Mouse (Mus musculus) liver, adult (tissue): ENCODE measurements around the gene Fam71b.

ENCODE experiments used
- GATA4 ChIP-seq: IDR thresholded peaks from 2 replicates; pipeline ENCODE4 v1.6.1; 2014; ENCODE audit warnings: mild to moderate bottlenecking, low read length; ENCODE audit not compliant: insufficient replicate concordance

Fam71b gene

DNA sequence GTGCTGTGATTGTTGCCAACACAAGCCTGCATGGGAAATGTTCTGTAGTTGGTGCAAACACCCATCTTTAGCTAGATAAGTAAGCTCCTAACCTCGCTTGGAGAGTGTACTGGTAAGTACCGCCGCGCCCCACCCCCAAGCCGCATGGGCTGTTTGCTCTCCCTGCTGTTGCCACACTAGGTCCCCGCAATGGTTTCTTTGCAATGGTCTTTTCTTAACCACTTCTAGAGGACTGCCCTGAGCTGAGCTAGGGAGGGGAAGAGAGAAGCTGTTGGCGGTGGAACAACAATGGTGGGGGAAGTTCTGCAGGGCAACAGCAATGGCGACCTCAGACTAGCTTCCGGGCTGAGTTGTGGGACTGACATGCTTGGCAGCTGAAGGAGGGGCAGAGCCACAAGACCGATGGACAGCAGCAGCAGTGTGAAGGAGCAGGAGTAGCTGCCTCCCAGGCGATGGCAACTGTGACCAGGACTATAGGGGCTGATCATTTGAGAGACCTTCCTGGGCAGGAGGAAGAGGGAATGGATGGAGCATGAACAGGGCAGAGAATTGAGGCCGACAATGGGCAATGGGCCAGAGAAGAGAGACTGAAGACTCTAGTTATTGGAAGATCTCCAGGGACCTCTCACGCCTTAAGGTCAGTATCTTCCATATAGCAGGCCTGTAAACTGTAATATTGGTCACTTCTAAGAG is at the start of gene Fam71b:
Gene Fam71b (plus strand): TSS at position 393 of the 693 bp plus-strand sequence.
- no peak for TF ChIP-seq GATA4

DNA sequence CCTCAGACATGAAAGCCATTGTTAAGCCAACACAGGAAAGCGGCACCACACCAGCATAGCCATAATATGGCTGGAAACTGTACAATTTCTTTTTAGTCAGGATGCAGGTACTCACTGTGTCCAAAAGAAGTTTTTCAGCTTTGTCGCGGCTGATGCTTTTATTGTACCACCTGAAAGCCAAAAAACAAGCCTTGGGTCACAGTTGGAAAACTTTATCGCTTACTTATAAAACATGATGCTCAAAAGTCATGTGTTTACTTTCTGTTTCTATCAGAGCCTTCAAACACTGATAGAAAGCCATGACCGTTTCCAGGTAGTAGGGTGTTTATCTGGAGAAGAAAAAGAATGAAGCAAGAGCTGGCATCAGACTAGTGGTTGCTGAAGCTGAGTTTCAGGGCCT is 48.6 kb upstream of the Fam71b start:
- no peak for TF ChIP-seq GATA4

DNA sequence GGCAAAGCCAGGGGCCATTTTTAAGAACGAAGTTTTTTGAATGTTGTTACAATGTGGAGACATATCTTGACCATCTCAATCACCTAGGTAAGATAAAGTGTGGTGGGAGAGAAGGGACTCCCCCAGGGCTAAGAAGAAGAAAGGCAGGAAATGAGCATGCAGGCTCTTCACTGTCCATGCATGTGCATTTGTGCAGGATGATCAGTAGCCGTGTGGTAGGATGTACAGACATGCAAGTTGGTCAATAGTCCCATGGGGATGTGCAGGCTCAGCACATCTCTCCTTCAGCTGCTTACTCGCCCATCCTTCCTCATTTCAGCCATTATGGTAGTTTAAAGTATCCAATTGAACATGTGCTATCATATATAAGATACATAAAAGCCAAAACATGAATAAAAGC is 47.9 kb upstream of the Fam71b start:
- no peak for TF ChIP-seq GATA4

DNA sequence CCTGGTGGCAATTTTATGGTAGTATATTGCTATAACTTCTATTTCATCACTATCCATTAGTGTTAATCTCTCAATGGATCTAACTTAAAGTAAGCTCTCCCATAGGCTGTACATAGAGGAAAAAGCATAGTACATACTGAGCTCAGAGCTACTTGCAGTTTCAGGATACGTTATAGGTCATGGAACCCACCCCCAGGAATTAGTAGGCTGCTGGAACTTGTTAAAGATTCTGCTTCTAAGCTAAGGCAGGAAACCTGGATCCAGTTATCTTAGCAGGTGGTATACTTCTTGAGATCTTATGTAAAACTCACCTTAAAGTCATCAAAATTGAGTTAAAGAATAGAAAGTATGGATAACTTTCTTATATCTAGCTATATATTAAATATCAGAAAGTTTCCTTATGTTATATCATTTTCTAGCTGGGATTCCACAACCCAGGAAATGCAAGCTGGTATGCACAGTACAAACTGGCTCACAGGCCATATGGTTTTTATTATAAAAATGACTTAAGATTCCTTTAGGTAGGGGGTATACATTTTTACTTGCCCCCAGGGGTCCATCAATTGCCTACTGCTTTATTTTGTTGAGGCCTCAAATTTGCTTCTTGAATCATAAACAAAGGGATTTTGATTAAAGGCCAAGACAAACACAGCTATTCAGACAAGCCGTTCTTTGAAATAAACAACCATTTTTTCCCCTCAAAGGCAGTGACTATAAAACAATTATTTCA is 46.5 kb upstream of the Fam71b start:
- no peak for TF ChIP-seq GATA4

DNA sequence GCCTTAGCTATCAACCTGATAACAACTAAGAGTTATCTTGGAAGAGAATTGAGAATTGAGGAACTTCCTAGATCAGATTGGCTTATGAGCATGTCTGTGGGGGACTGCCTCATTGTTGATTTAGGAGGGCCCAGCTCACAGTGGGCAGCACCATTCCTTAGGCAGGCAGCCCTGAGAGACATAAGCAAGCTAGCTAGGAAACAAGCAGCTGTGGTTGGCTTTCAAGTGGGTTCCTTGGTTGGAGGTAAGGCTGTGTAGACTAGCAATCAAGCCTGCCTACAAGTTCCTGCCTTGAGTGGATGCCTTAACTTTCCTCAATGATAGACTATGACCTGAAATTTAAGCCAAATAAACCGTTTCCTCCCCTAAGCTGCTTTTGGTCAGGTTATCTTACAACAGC is 38.0 kb upstream of the Fam71b start:
- no peak for TF ChIP-seq GATA4

DNA sequence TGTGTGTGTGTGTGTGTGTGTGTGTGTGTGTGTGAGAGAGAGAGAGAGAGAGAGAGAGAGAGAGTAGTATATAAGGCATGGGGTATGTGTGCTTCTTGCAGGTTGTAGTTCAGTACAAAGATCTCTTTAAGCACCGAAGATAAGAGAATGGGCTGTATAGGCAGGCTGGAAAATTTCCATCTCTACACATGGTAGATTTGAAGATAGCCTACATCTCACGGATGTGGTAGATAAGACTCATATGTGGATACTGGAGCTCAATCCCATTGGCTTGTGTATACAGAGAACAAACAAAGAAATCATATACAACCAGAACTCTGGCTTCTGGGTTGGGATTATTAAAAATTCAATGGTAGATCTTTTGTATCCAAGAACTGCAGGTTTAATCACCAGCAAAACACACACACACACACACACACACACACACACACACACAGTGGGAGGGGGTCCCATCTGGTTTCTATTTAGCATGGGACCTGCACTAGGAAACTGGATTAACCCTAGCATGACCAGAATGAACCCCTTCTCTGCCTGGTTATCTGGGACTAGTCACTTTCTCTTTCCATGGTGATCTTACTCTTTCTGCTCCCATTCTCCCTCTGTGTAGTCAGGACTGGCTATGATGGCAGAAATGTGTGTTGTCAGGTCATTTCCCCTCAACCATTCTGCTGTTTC is 35.2 kb upstream of the Fam71b start:
- TF ChIP-seq GATA4, result no peak

DNA sequence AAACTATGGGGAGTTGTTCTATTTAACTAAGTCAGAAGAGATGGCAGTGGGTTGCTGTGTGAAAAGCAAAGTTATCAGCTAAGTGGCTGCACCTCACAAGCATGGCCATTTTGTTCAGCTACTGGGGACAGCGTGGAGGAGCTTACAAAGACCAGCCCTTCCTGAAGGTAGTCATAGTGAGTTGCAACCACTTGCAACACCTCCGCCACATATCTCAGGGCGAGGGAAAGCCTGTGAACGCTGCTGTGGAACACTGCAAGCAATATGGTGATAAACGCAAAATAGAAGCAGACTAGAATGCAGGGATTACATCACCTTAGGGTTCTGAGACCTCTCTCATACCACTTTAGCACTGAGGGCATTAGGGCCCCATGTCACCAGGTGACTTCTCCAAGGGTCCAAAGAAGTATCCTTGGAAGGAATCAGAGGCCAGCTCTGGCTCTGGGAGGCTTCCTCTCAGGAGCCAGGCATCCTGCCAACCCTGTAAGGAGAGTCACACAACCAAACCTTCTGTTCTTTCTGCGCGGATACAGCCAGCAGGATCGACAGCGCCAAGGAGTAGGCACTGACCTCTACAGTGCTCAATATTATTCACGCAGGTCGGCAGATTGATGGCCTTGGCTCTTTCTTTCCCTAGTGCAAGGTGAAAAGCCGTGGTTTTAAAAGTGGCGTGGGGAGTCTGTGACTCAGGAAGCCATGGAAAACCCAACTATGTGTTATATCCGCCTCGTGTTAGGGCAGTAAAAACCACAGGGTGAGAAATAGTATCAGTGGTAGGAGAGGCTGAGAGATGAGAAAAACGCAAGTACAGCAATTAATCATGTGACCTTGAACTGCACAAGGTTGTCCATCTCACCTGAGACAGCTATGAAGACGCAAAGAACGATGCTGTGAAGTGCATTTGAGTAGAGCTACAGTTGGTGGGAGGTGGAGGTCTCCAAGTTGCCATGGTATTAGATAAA is 34.0 kb upstream of the Fam71b start:
- no peak for TF ChIP-seq GATA4

DNA sequence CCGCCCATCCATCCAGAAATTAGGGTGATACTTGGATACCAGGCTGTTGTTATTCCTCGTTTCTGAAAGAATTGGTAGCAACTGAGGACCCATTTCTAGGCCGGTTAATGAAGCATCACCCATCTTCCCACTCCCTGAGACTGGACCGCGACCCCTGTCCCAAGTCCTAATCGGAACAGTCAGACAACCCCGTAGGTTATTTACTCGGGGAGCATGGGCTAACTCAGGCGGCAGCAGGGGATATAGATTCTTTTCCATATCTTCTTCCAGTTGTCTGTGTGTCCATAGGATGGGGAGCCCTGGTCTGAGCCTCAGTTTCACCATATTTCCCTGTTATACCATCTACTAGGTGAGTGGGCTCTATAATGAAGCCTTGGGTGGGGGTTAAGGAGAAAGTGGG is 32.5 kb upstream of the Fam71b start:
- no peak for TF ChIP-seq GATA4

DNA sequence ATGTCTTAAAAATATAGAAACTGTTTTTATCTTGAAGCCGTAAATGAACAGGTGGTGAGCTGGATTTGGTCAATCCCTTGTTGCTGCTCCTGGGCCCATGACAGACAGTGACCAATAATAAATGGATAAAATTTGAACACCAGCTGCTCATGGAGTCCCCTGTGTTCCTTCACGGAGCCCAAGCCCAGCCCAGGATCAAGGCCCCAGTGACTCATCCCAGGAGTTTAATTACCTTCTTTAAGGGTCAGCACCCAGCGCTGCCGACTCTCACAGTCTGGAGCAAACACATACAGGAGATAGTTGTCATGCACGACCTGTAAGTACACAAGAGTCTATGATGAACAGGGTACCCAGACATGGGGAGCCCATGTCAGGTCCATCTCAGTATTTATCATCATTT is 30.6 kb upstream of the Fam71b start:
- no peak for TF ChIP-seq GATA4

DNA sequence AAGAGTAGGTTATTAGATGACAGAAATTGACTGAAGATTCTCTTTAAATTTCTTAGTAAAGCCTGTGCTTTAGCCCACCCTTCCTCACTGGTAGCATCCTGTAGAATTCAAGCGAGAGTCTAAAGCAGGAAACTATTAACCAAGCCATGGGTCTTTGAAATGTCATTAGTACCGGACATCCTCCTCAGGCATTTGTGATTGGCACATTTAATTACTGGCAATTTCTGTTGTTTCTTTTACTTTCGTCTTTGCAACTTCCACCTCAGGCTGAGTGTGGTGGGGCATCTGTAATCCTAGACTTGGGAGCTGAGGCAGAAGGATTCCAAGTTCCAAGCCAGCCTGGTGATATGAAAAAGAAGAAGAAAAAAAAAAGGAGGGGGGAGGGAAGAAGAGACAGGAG is 30.0 kb upstream of the Fam71b start:
- TF ChIP-seq GATA4, result no peak

DNA sequence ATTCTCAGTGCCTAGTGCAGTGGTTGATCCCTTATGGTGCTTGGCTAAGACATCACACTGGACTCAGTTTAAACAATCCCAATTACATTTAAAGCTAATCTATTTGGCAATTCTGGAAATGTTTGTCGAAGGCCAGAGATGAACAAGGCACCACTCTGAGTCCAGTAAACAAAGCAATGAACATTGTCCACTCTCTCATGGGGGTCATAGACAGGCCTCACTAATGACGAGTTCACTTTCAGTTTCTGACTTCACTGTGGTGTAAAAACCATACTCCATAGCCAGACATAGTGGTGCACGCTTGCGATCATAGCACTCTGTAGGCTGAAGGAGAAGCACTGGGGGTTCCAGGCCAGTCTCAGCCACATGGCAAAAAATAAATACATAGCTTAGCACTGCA is 25.9 kb upstream of the Fam71b start:
- no peak for TF ChIP-seq GATA4

DNA sequence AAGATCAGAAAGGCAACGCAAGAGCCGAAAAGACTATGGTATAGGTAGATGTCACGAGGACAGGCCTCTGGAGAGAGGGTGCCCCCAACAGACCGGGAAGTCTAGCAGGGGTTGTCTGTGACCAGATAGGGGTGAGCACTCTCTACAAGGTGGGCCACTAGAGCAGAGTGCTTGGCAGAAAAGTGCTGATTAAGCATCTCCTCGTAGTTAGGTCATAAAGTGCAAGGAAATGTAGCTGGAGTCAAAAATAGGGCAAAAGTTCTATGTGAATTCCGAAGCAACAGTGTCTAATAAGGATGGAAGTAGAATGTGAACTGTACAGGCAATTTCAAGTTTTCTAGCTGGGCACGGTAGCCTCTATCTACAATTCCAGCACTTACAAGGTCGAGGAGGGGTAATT is 25.1 kb upstream of the Fam71b start:
- no peak for TF ChIP-seq GATA4

DNA sequence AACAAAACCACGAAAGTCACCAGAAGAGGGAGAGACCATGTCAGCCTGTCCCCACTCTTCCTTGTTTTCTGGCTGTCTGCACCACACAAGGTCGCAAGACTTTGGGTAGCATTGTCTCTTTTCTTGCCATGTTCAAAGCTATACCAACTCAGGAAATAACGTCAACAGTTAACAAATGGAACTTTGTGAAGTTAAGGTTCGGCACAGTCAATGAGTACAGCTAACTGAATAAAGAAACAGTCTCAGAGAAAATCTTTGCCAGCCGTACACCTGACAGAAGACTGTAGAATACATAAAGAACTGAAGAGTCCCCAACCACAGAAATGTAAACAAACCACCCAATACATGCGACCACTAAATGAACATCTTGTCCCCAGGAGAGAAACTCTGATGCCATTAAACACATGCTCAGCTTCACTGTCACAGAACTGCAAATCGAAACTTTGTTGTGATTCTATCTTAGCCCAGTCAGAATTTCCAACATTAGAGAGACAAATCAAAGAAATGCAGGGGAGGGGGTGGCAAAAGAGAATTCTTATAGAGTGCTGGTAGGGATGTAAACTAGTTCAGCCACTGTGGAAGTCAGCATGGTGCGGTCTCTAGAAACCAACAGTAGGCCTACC is 23.9 kb upstream of the Fam71b start:
- TF ChIP-seq GATA4, result no peak
